Mouse (Mus musculus): Measurements from ENCODE around the gene Scamp1.

Gene Scamp1

GRCm38 (mm10) chr13:94224717-94225705, 60.6 kb downstream of the Scamp1 start:
- no peak for DNase-seq (ENCODE audit: low spot score)

- DNase-seq (ENCODE audit: low spot score) = no peak
Measured at GRCm38 (mm10) chr13:94223609-94224008, 62.0 kb downstream of the Scamp1 start.

- DNase-seq (ENCODE audit: low spot score) = peak; percentile 12
Measured at GRCm38 (mm10) chr13:94212716-94213115, 72.9 kb downstream of the Scamp1 start.

GRCm38 (mm10) chr13:94212179-94212578, 73.5 kb downstream of the Scamp1 start:
- DNase-seq (ENCODE audit: low spot score) = no peak

GRCm38 (mm10) chr13:94211236-94212119, 74.2 kb downstream of the Scamp1 start:
- DNase-seq (ENCODE audit: low spot score) = no peak

- DNase-seq (ENCODE audit: low spot score) = no peak
Measured at GRCm38 (mm10) chr13:94208892-94209291, 76.8 kb downstream of the Scamp1 start.

- DNase-seq (ENCODE audit: low spot score) = no peak
Measured at GRCm38 (mm10) chr13:94207973-94208372, 77.7 kb downstream of the Scamp1 start.

- peak; percentile 69 for DNase-seq (ENCODE audit: low spot score)
Measured at GRCm38 (mm10) chr13:94205234-94205633, 80.4 kb downstream of the Scamp1 start.

GRCm38 (mm10) chr13:94199829-94200228, 85.8 kb downstream of the Scamp1 start:
- no peak for DNase-seq (ENCODE audit: low spot score)

GRCm38 (mm10) chr13:94198616-94199015, 87.0 kb downstream of the Scamp1 start:
- DNase-seq (ENCODE audit: low spot score) = no peak

- no peak for DNase-seq (ENCODE audit: low spot score)
Measured at GRCm38 (mm10) chr13:94193227-94193626, 92.4 kb downstream of the Scamp1 start.

GRCm38 (mm10) chr13:94190386-94190785, 95.3 kb downstream of the Scamp1 start:
- no peak for DNase-seq (ENCODE audit: low spot score)

- DNase-seq (ENCODE audit: low spot score) = no peak
Measured at GRCm38 (mm10) chr13:94188200-94189086, 97.2 kb downstream of the Scamp1 start.

GRCm38 (mm10) chr13:94185631-94186030, 100.0 kb downstream of the Scamp1 start:
- no peak for DNase-seq (ENCODE audit: low spot score)

- no peak for DNase-seq (ENCODE audit: low spot score)
Measured at GRCm38 (mm10) chr13:94184726-94185456, 100.8 kb downstream of the Scamp1 start.

- DNase-seq (ENCODE audit: low spot score) = peak; percentile 47
Measured at GRCm38 (mm10) chr13:94183372-94184021, 102.2 kb downstream of the Scamp1 start.

GRCm38 (mm10) chr13:94182026-94182425, 103.6 kb downstream of the Scamp1 start:
- DNase-seq (ENCODE audit: low spot score) = no peak

GRCm38 (mm10) chr13:94180477-94181420, 104.9 kb downstream of the Scamp1 start:
- peak; percentile 63 for DNase-seq (ENCODE audit: low spot score)

- DNase-seq (ENCODE audit: low spot score) = peak; percentile 92
Measured at GRCm38 (mm10) chr13:94178401-94179040, 107.1 kb downstream of the Scamp1 start.

Measured in adipocyte (in vitro differentiated cells).